Mouse (Mus musculus): ENCODE data around the gene Sema4f. TPM values are rescaled to one million over a fixed set of nuclear protein-coding genes. Genes with fewer than 3 reads are reported as not detected.

Sema4f gene
- polyA plus RNA-seq, 1 experiment from 2014 or later: 4.0 TPM

- Histone ChIP-seq H3K36me3 (ENCODE audit: control insufficient read depth, insufficient read depth, low read length) (no peaks in the 10 kb centered on the region), H3K4me1 (ENCODE audit: control insufficient read depth, insufficient read depth, low read length) (no peaks in the 10 kb centered on the region), H3K4me2 (ENCODE audit: low read length) (no peak overlapping the region), H3K27ac (ENCODE audit: low read depth, low read length) (no peak overlapping the region), H3K9ac (ENCODE audit: low read length) (no peak overlapping the region), H3K4me3 (ENCODE audit: low read depth, low read length) (no peak overlapping the region), H3K27me3 (replicated peaks; ENCODE audit: control insufficient read depth, insufficient read depth, low read length) (no peaks in the 10 kb centered on the region), H3K9me3 (replicated peaks; ENCODE audit: control insufficient read depth, low read length) (no peaks in the 10 kb centered on the region)
- no peak for DNase-seq (ENCODE audit: low spot score)
- no peak for ATAC-seq
- WGBS: 79% methylated on average over 3 of the region's 3 CpGs
These were observed 1.2 kb upstream of the Sema4f start for GRCm38 (mm10) chr6:82940765-82941164.

- WGBS: 89% methylated on average over 3 of the region's 3 CpGs
- H3K27ac ChIP-seq (ENCODE audit: low read depth, low read length): no peak overlapping the region
These were observed 4.8 kb downstream of the Sema4f start for GRCm38 (mm10) chr6:82934616-82935230.

GRCm38 (mm10) chr6:82927617-82928016 lies 12.0 kb downstream of the Sema4f start:
- no peaks in the 10 kb centered on the region for H3K9me3 ChIP-seq (replicated peaks; ENCODE audit: control insufficient read depth, low read length)
- H3K27ac ChIP-seq (ENCODE audit: low read depth, low read length): no peak overlapping the region
- ATAC-seq (no peak), DNase-seq (ENCODE audit: low spot score) (no peak)
- H3K4me1 ChIP-seq (ENCODE audit: control insufficient read depth, insufficient read depth, low read length): no peaks in the 10 kb centered on the region
- no peaks in the 10 kb centered on the region for H3K27me3 ChIP-seq (replicated peaks; ENCODE audit: control insufficient read depth, insufficient read depth, low read length)
- WGBS: 85% methylated on average over 5 of the region's 5 CpGs
- H3K9ac ChIP-seq (ENCODE audit: low read length): no peak overlapping the region
- no peak overlapping the region for H3K4me2 ChIP-seq (ENCODE audit: low read length)
- peaks cover 4% of the 10 kb centered on the region; the same call in 1 of the 2 replicates for H3K36me3 ChIP-seq (ENCODE audit: control insufficient read depth, insufficient read depth, low read length)
- no peak overlapping the region for H3K4me3 ChIP-seq (ENCODE audit: low read depth, low read length)

More at GRCm38 (mm10) chr6:82934616-82935230, 4.8 kb downstream of the Sema4f start:
- Histone ChIP-seq H3K9me3 (replicated peaks; ENCODE audit: control insufficient read depth, low read length) (no peaks in the 10 kb centered on the region), H3K36me3 (ENCODE audit: control insufficient read depth, insufficient read depth, low read length) (peaks cover 4% of the 10 kb centered on the region; the same call in 1 of the 2 replicates), H3K9ac (ENCODE audit: low read length) (no peak overlapping the region), H3K4me1 (ENCODE audit: control insufficient read depth, insufficient read depth, low read length) (no peaks in the 10 kb centered on the region), H3K27me3 (replicated peaks; ENCODE audit: control insufficient read depth, insufficient read depth, low read length) (no peaks in the 10 kb centered on the region), H3K4me2 (ENCODE audit: low read length) (no peak overlapping the region), H3K4me3 (ENCODE audit: low read depth, low read length) (no peak overlapping the region)
- DNase-seq (ENCODE audit: low spot score) (no peak), ATAC-seq (no peak)

GRCm38 (mm10) chr6:82926528-82926927 lies 13.0 kb downstream of the Sema4f start:
- Histone ChIP-seq H3K4me1 (ENCODE audit: control insufficient read depth, insufficient read depth, low read length) (no peaks in the 10 kb centered on the region), H3K4me3 (ENCODE audit: low read depth, low read length) (no peak overlapping the region), H3K27me3 (replicated peaks; ENCODE audit: control insufficient read depth, insufficient read depth, low read length) (no peaks in the 10 kb centered on the region), H3K36me3 (ENCODE audit: control insufficient read depth, insufficient read depth, low read length) (peaks cover under 1% of the 10 kb centered on the region; the same call in 1 of the 2 replicates), H3K4me2 (ENCODE audit: low read length) (no peak overlapping the region), H3K9ac (ENCODE audit: low read length) (no peak overlapping the region), H3K9me3 (replicated peaks; ENCODE audit: control insufficient read depth, low read length) (no peaks in the 10 kb centered on the region), H3K27ac (ENCODE audit: low read depth, low read length) (no peak overlapping the region)
- ATAC-seq: no peak
- 77% methylated on average over 7 of the region's 7 CpGs for WGBS
- DNase-seq (ENCODE audit: low spot score): peak; percentile 61

GRCm38 (mm10) chr6:82926106-82926505 lies 13.5 kb downstream of the Sema4f start:
- WGBS: 79% methylated on average over 10 of the region's 10 CpGs
- H3K9me3 ChIP-seq (replicated peaks; ENCODE audit: control insufficient read depth, low read length): no peaks in the 10 kb centered on the region
- no peak overlapping the region for H3K27ac ChIP-seq (ENCODE audit: low read depth, low read length)
- H3K4me1 ChIP-seq (ENCODE audit: control insufficient read depth, insufficient read depth, low read length): no peaks in the 10 kb centered on the region
- no peak overlapping the region for H3K4me2 ChIP-seq (ENCODE audit: low read length)
- H3K9ac ChIP-seq (ENCODE audit: low read length): no peak overlapping the region
- H3K36me3 ChIP-seq (ENCODE audit: control insufficient read depth, insufficient read depth, low read length): no peaks in the 10 kb centered on the region
- no peaks in the 10 kb centered on the region for H3K27me3 ChIP-seq (replicated peaks; ENCODE audit: control insufficient read depth, insufficient read depth, low read length)
- no peak overlapping the region for H3K4me3 ChIP-seq (ENCODE audit: low read depth, low read length)
- no peak for DNase-seq (ENCODE audit: low spot score)
- ATAC-seq: no peak

- Histone ChIP-seq H3K4me3 (ENCODE audit: low read depth, low read length) (no peak overlapping the region), H3K27ac (ENCODE audit: low read depth, low read length) (no peak overlapping the region), H3K9ac (ENCODE audit: low read length) (no peak overlapping the region), H3K4me1 (ENCODE audit: control insufficient read depth, insufficient read depth, low read length) (no peaks in the 10 kb centered on the region), H3K27me3 (replicated peaks; ENCODE audit: control insufficient read depth, insufficient read depth, low read length) (no peaks in the 10 kb centered on the region), H3K9me3 (replicated peaks; ENCODE audit: control insufficient read depth, low read length) (no peaks in the 10 kb centered on the region), H3K36me3 (ENCODE audit: control insufficient read depth, insufficient read depth, low read length) (no peaks in the 10 kb centered on the region), H3K4me2 (ENCODE audit: low read length) (no peak overlapping the region)
- 60% methylated on average over 3 of the region's 3 CpGs for WGBS
- no peak for ATAC-seq
- DNase-seq (ENCODE audit: low spot score): no peak
These were observed 14.6 kb downstream of the Sema4f start for GRCm38 (mm10) chr6:82925005-82925404.

GRCm38 (mm10) chr6:82921426-82922224 lies 17.9 kb downstream of the Sema4f start:
- WGBS: 78% methylated on average over 9 of the region's 9 CpGs
- Histone ChIP-seq H3K36me3 (ENCODE audit: control insufficient read depth, insufficient read depth, low read length) (0 out of 2 replicates have a peak, but pooled peaks cover 5% of the 10 kb centered on the region), H3K9ac (ENCODE audit: low read length) (no peak overlapping the region), H3K27ac (ENCODE audit: low read depth, low read length) (no peak overlapping the region), H3K27me3 (replicated peaks; ENCODE audit: control insufficient read depth, insufficient read depth, low read length) (no peaks in the 10 kb centered on the region), H3K9me3 (replicated peaks; ENCODE audit: control insufficient read depth, low read length) (no peaks in the 10 kb centered on the region), H3K4me1 (ENCODE audit: control insufficient read depth, insufficient read depth, low read length) (no peaks in the 10 kb centered on the region), H3K4me2 (ENCODE audit: low read length) (no peak overlapping the region), H3K4me3 (ENCODE audit: low read depth, low read length) (no peak overlapping the region)
- DNase-seq (ENCODE audit: low spot score) (no peak), ATAC-seq (no peak)

- ATAC-seq: no peak
- Histone ChIP-seq H3K4me1 (ENCODE audit: control insufficient read depth, insufficient read depth, low read length) (no peaks in the 10 kb centered on the region), H3K36me3 (ENCODE audit: control insufficient read depth, insufficient read depth, low read length) (0 out of 2 replicates have a peak, but pooled peaks cover 5% of the 10 kb centered on the region), H3K9me3 (replicated peaks; ENCODE audit: control insufficient read depth, low read length) (no peaks in the 10 kb centered on the region), H3K4me3 (ENCODE audit: low read depth, low read length) (no peak overlapping the region), H3K4me2 (ENCODE audit: low read length) (no peak overlapping the region), H3K27me3 (replicated peaks; ENCODE audit: control insufficient read depth, insufficient read depth, low read length) (no peaks in the 10 kb centered on the region), H3K27ac (ENCODE audit: low read depth, low read length) (no peak overlapping the region), H3K9ac (ENCODE audit: low read length) (no peak overlapping the region)
- WGBS: 73% methylated on average over 8 of the region's 8 CpGs
- DNase-seq (ENCODE audit: low spot score): no peak
These were observed 20.0 kb downstream of the Sema4f start for GRCm38 (mm10) chr6:82919520-82919919.

- Histone ChIP-seq H3K9me3 (replicated peaks; ENCODE audit: control insufficient read depth, low read length) (no peaks in the 10 kb centered on the region), H3K27me3 (replicated peaks; ENCODE audit: control insufficient read depth, insufficient read depth, low read length) (no peaks in the 10 kb centered on the region), H3K4me3 (ENCODE audit: low read depth, low read length) (no peak overlapping the region), H3K36me3 (ENCODE audit: control insufficient read depth, insufficient read depth, low read length) (0 out of 2 replicates have a peak, but pooled peaks cover 5% of the 10 kb centered on the region), H3K4me1 (ENCODE audit: control insufficient read depth, insufficient read depth, low read length) (no peaks in the 10 kb centered on the region), H3K9ac (ENCODE audit: low read length) (no peak overlapping the region), H3K4me2 (ENCODE audit: low read length) (no peak overlapping the region), H3K27ac (ENCODE audit: low read depth, low read length) (no peak overlapping the region)
- 88% methylated on average over 14 of the region's 14 CpGs for WGBS
- no peak for ATAC-seq
- no peak for DNase-seq (ENCODE audit: low spot score)
These were observed 21.2 kb downstream of the Sema4f start for GRCm38 (mm10) chr6:82918371-82918770.
